8 mouse cellular contexts compared by ENCODE assay signal in the genomic region with DNA sequence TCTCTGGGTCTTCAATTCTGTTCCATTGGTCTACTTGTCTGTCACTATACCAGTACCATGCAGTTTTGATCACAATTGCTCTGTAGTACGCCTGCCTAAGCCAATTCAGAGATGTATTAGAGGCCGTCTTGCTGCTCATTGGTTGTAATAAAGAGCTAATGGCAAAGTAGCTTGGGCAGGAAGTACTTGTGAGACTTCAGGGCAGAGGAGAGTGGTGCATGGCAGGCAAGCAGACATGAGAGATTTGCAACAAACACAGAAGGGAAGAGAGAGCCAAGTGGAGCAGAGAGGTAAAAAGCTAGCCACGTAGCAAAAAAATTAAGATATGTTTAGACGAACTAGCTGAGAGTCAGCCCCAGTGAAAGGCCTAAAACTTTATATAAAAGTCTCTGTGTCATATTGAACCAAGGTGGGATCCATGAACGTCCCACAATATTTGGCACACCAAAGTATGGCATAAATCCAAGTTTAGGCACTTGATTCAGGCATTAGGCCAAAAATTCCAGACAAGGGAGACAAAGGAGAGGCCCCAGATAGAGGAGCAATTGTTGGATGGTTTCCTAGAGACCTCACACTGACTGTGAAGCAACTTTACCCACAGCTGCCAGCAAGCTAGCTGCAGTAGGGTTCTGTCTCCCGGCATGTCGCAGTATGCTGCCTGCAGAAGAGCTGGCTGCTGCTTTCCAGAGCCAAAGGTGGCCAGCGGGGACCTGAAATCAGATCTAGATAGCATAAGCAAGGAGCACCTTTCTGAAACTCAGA. TPM values are rescaled to one million over a fixed set of nuclear protein-coding genes. Genes with fewer than 3 reads are reported as not detected.
DNase-seq lines count a peak whose midpoint lies in the region; ATAC-seq lines count a peak whose summit lies in the region.

No protein-coding gene starts in this region.

- no peaks in the 10 kb centered on the region for H3K9me3 ChIP-seq in embryonic facial prominence, embryonic 13.5 days
- no peaks in the 10 kb centered on the region for H3K9me3 ChIP-seq in embryonic facial prominence, embryonic 10.5 days
- no peaks in the 10 kb centered on the region for H3K9me3 ChIP-seq in heart, embryonic 11.5 days (replicated peaks; ENCODE audit: control insufficient read depth, low read length)

- DNase-seq in embryonic facial prominence, embryonic 10.5 days (ENCODE audit: low spot score): no peak
- DNase-seq in adipocyte (ENCODE audit: low spot score): peak; percentile 82
- DNase-seq in layer of hippocampus, postnatal 14 days (ENCODE audit: low spot score in 2 of 2): peak; percentile 16 to 42
- no peak for DNase-seq in frontal cortex, postnatal 14 days (ENCODE audit: low spot score in 2 of 2)
- DNase-seq in thymus, postnatal 14 days: no peak
- DNase-seq in right cerebral cortex, postnatal 36 days (ENCODE audit: low spot score in 2 of 2): no peak

- H3K36me3 ChIP-seq in embryonic facial prominence, embryonic 13.5 days: no peaks in the 10 kb centered on the region
- H3K36me3 ChIP-seq in embryonic facial prominence, embryonic 10.5 days (replicated peaks): no peaks in the 10 kb centered on the region
- no peaks in the 10 kb centered on the region for H3K36me3 ChIP-seq in heart, embryonic 11.5 days (ENCODE audit: control insufficient read depth, insufficient read depth, low read length)

- no peak overlapping the region for H3K9ac ChIP-seq in embryonic facial prominence, embryonic 13.5 days
- H3K9ac ChIP-seq in heart, embryonic 11.5 days (ENCODE audit: low read depth, low read length): no peak overlapping the region

- no peaks in the 10 kb centered on the region for H3K27me3 ChIP-seq in embryonic facial prominence, embryonic 13.5 days
- H3K27me3 ChIP-seq in embryonic facial prominence, embryonic 10.5 days (replicated peaks; ENCODE audit: low read depth, poor library complexity, severe bottlenecking): no peaks in the 10 kb centered on the region
- no peaks in the 10 kb centered on the region for H3K27me3 ChIP-seq in heart, embryonic 11.5 days (ENCODE audit: control insufficient read depth, insufficient read depth, low read length)

- H3K4me2 ChIP-seq in embryonic facial prominence, embryonic 13.5 days: no peak overlapping the region
- no peak overlapping the region for H3K4me2 ChIP-seq in heart, embryonic 11.5 days

- peaks cover 4% of the 10 kb centered on the region; the same call in 1 of the 2 replicates for H3K4me1 ChIP-seq in embryonic facial prominence, embryonic 13.5 days
- no peaks in the 10 kb centered on the region for H3K4me1 ChIP-seq in embryonic facial prominence, embryonic 10.5 days
- H3K4me1 ChIP-seq in heart, embryonic 11.5 days (ENCODE audit: control insufficient read depth, insufficient read depth, low read length): 0 out of 2 replicates have a peak, but pooled peaks cover 3% of the 10 kb centered on the region

- H3K4me3 ChIP-seq in embryonic facial prominence, embryonic 13.5 days: no peak overlapping the region
- no peak overlapping the region for H3K4me3 ChIP-seq in embryonic facial prominence, embryonic 10.5 days
- no peak overlapping the region for H3K4me3 ChIP-seq in heart, embryonic 11.5 days (ENCODE audit: low read depth, low read length)

- H3K27ac ChIP-seq in embryonic facial prominence, embryonic 13.5 days: 0 out of 2 replicates have a peak overlapping the region, but pooled peaks have one; percentile 22
- H3K27ac ChIP-seq in embryonic facial prominence, embryonic 10.5 days (replicated peaks): no peak overlapping the region
- H3K27ac ChIP-seq in heart, embryonic 11.5 days (ENCODE audit: low read depth, low read length): peak overlapping the region; percentile 7; the same call in 1 of the 2 replicates

- ATAC-seq in embryonic facial prominence, embryonic 13.5 days (ENCODE audit: insufficient number of reproducible peaks, insufficient read depth, low FRiP score, low TSS enrichment, low read depth): no peak
- no peak for ATAC-seq in heart, embryonic 11.5 days (replicated peaks; ENCODE audit: insufficient number of reproducible peaks, low FRiP score, low TSS enrichment)

- WGBS in embryonic facial prominence, embryonic 13.5 days: 62% methylated on average over 8 of the region's 8 CpGs
- WGBS in embryonic facial prominence, embryonic 10.5 days: 73% methylated on average over 8 of the region's 8 CpGs
- WGBS in heart, embryonic 11.5 days (ENCODE audit: insufficient replicate concordance): 48% methylated on average over 8 of the region's 8 CpGs

RNA-seq across cellular contexts. Expression of a gene that starts 14.5 kb away (rescaled TPM):
- not detected in 2 replicates for polyA plus RNA-seq in embryonic facial prominence, embryonic 13.5 days (2015; fragmentation: Nextera tagmentation; extraction: Ambion mirVana)
- not detected in 2 replicates for polyA plus RNA-seq in embryonic facial prominence, embryonic 10.5 days (2016; fragmentation: Nextera tagmentation; extraction: Ambion mirVana)
- not detected in 2 replicates for polyA plus RNA-seq in heart, embryonic 11.5 days (2014; fragmentation: Nextera tagmentation; extraction: Ambion mirVana)
- total RNA-seq in layer of hippocampus, postnatal 14 days (2021): not detected

Comparison
In these comparisons a context has a peak if more than half of its experiments do, and no peak if none do; other contexts are left out.
1. DNase-seq: peak in adipocyte (single experiment) and layer of hippocampus, postnatal 14 days (2 of 2); none in embryonic facial prominence, embryonic 10.5 days (single experiment), frontal cortex, postnatal 14 days (0 of 2), thymus, postnatal 14 days (single experiment) and right cerebral cortex, postnatal 36 days (0 of 2).